Mouse (Mus musculus) ovary, adult 18-20 months (tissue): ENCODE measurements around the gene Gm45618.

Experiments used
- DNase-seq: peaks from one replicate; pipeline ENCODE4 v3.0.0; 2022; ENCODE audit warnings: low spot score, mixed read lengths

The Gm45618 gene

GRCm38 (mm10) chr7:142094301-142095143 is 26.0 kb downstream of the Gm45618 start:
- DNase-seq = no peak

- no peak for DNase-seq
Observed at GRCm38 (mm10) chr7:142093696-142094240, 26.8 kb downstream of the Gm45618 start.

GRCm38 (mm10) chr7:142092991-142093390 is 27.5 kb downstream of the Gm45618 start:
- DNase-seq = no peak

GRCm38 (mm10) chr7:142091848-142092247 is 28.7 kb downstream of the Gm45618 start:
- no peak for DNase-seq

GRCm38 (mm10) chr7:142089648-142090447 is 30.7 kb downstream of the Gm45618 start:
- DNase-seq = no peak

- DNase-seq = peak; percentile 15
Observed at GRCm38 (mm10) chr7:142088886-142089285, 31.6 kb downstream of the Gm45618 start.

GRCm38 (mm10) chr7:142087069-142087652 is 33.4 kb downstream of the Gm45618 start:
- no peak for DNase-seq

GRCm38 (mm10) chr7:142086159-142086905 is 34.2 kb downstream of the Gm45618 start:
- no peak for DNase-seq

GRCm38 (mm10) chr7:142084820-142085219 is 35.7 kb downstream of the Gm45618 start:
- peak; percentile 57 for DNase-seq

GRCm38 (mm10) chr7:142084395-142084794 is 36.1 kb downstream of the Gm45618 start:
- no peak for DNase-seq

GRCm38 (mm10) chr7:142083588-142084317 is 36.8 kb downstream of the Gm45618 start:
- DNase-seq = no peak

- no peak for DNase-seq
Observed at GRCm38 (mm10) chr7:142082607-142083006, 37.9 kb downstream of the Gm45618 start.

GRCm38 (mm10) chr7:142082179-142082578 is 38.4 kb downstream of the Gm45618 start:
- no peak for DNase-seq

- no peak for DNase-seq
Observed at GRCm38 (mm10) chr7:142081736-142082135, 38.8 kb downstream of the Gm45618 start.

- no peak for DNase-seq
Observed at GRCm38 (mm10) chr7:142080876-142081275, 39.7 kb downstream of the Gm45618 start.

GRCm38 (mm10) chr7:142079365-142079764 is 41.2 kb downstream of the Gm45618 start:
- no peak for DNase-seq

- DNase-seq = no peak
Observed at GRCm38 (mm10) chr7:142077138-142077537, 43.4 kb downstream of the Gm45618 start.

- DNase-seq = no peak
Observed at GRCm38 (mm10) chr7:142074146-142074886, 46.2 kb downstream of the Gm45618 start.

GRCm38 (mm10) chr7:142071717-142072116 is 48.8 kb downstream of the Gm45618 start:
- DNase-seq = no peak

GRCm38 (mm10) chr7:142071212-142071578 is 49.3 kb downstream of the Gm45618 start:
- DNase-seq = no peak
